Mouse (Mus musculus) myocyte (in vitro differentiated cells): Measurements from ENCODE around the gene Nup54. TPM values are rescaled to one million over a fixed set of nuclear protein-coding genes. Genes with fewer than 3 reads are reported as not detected.

Source experiments
- H3K27me3 ChIP-seq: one replicate; pipeline ENCODE4 v1.6.1; 2011; ENCODE audit not compliant: control insufficient read depth, insufficient read depth, insufficient read length
- H3K36me3 ChIP-seq: one replicate; pipeline ENCODE4 v1.6.1; 2011; ENCODE audit not compliant: control insufficient read depth, insufficient read depth
- H3K4me2 ChIP-seq: one replicate; pipeline ENCODE4 v1.6.1; 2011; ENCODE audit warnings: low read depth, control low read depth
- H3K4me3 ChIP-seq: one replicate; pipeline ENCODE4 v1.5.1; 2011; ENCODE audit warnings: mild to moderate bottlenecking, control low read depth, moderate library complexity
- H3K79me2 ChIP-seq: one replicate; pipeline ENCODE4 v1.6.1; 2011; ENCODE audit not compliant: control insufficient read depth, insufficient read depth
- H3ac ChIP-seq: one replicate; pipeline ENCODE4 v1.6.1; 2011; ENCODE audit not compliant: control insufficient read depth, insufficient read length
- CEBPB ChIP-seq: IDR thresholded peaks from 2 replicates; pipeline ENCODE4 v1.6.1; 2011; ENCODE audit warnings: mild to moderate bottlenecking, moderate library complexity; ENCODE audit not compliant: poor library complexity, insufficient read depth, severe bottlenecking
- E2F4 ChIP-seq: IDR thresholded peaks from one replicate; pipeline ENCODE4 v1.6.1; 2011; ENCODE audit warnings: mild to moderate bottlenecking, control low read depth, moderate library complexity; ENCODE audit not compliant: insufficient read depth
- MAX ChIP-seq: IDR thresholded peaks from one replicate; pipeline ENCODE4 v1.6.1; 2011; ENCODE audit warnings: low read depth, mild to moderate bottlenecking, control low read depth
- MYOD1 ChIP-seq, 3 experiments: IDR thresholded peaks; one replicate each; pipeline ENCODE4 v1.6.1; 2011; ENCODE audit warnings: control low read depth in 2 of 3, low read depth in 2 of 3, mild to moderate bottlenecking in 2 of 3, moderate library complexity in 1 of 3; ENCODE audit not compliant: insufficient read length in 2 of 3, control insufficient read depth in 1 of 3
- MYOG ChIP-seq, 3 experiments: IDR thresholded peaks; one replicate each; pipeline ENCODE4 v1.6.1; 2011; ENCODE audit warnings: control low read depth in 2 of 3, low read depth in 2 of 3, mild to moderate bottlenecking in 2 of 3; ENCODE audit not compliant: insufficient read length in 2 of 3, control insufficient read depth in 1 of 3, insufficient read depth in 1 of 3
- POLR2A ChIP-seq: IDR thresholded peaks from one replicate; pipeline ENCODE4 v1.6.1; 2011; ENCODE audit warnings: low read depth, mild to moderate bottlenecking, control low read depth, moderate library complexity; ENCODE audit not compliant: insufficient read length
- POLR2AphosphoS2 ChIP-seq: IDR thresholded peaks from one replicate; pipeline ENCODE4 v1.6.1; 2011; ENCODE audit warnings: low read depth, control low read depth; ENCODE audit not compliant: insufficient read length
- REST ChIP-seq: IDR thresholded peaks from one replicate; pipeline ENCODE4 v1.6.1; 2011; ENCODE audit warnings: mild to moderate bottlenecking, control low read depth, moderate library complexity; ENCODE audit not compliant: insufficient read depth, insufficient read length
- SRF ChIP-seq: IDR thresholded peaks from one replicate; pipeline ENCODE4 v1.6.1; 2011; ENCODE audit warnings: low read depth; ENCODE audit not compliant: control insufficient read depth, insufficient read length
- TCF12 ChIP-seq: IDR thresholded peaks from one replicate; pipeline ENCODE4 v1.6.1; 2011; ENCODE audit warnings: mild to moderate bottlenecking, control low read depth; ENCODE audit not compliant: poor library complexity, insufficient read depth, severe bottlenecking
- TCF3 ChIP-seq: IDR thresholded peaks from one replicate; pipeline ENCODE4 v1.6.1; 2011; ENCODE audit warnings: low read depth, control low read depth; ENCODE audit not compliant: insufficient read length
- USF1 ChIP-seq: IDR thresholded peaks from one replicate; pipeline ENCODE4 v1.6.1; 2011; ENCODE audit warnings: low read depth, mild to moderate bottlenecking, control low read depth, moderate library complexity
- polyA plus RNA-seq: library from polyadenylated mRNA; unstranded; fragments of >200 nt; fragmentation: generic; extraction: Trizol; gene quantifications from one replicate; pipeline ENCODE4 v1.2.1, GENCODE M21; 2012; ENCODE audit warnings: missing spikeins

The Nup54 gene
- polyA plus RNA-seq, 1 experiment = 11.0 TPM

- TF ChIP-seq MAX (no peak), TCF12 (no peak), TCF3 (no peak), E2F4 (no peak), POLR2AphosphoS2 (no peak)
- no peak overlapping the region for H3ac ChIP-seq
- no peak overlapping the region for H3K4me3 ChIP-seq
- no peak overlapping the region for H3K4me2 ChIP-seq
- H3K79me2 ChIP-seq = no peaks in the 10 kb centered on the region
- H3K27me3 ChIP-seq = no peaks in the 10 kb centered on the region
- H3K36me3 ChIP-seq = peaks cover 43% of the 10 kb centered on the region
Measured at GRCm38 (mm10) chr5:92457410-92457809, 22.4 kb upstream of the Nup54 start.

- Histone ChIP-seq H3K27me3 (no peaks in the 10 kb centered on the region), H3K4me3 (no peak overlapping the region), H3K79me2 (no peaks in the 10 kb centered on the region), H3K36me3 (peaks cover 41% of the 10 kb centered on the region), H3ac (no peak overlapping the region), H3K4me2 (no peak overlapping the region)
- TF ChIP-seq POLR2AphosphoS2 = no peak
- TF ChIP-seq MYOD1 (IDR thresholded peaks at IDR 0.05; ENCODE audit: control insufficient read depth in 1 of 3, insufficient read length in 2 of 3, low read depth in 2 of 3) = no peak
- no peak for TF ChIP-seq TCF3
- TF ChIP-seq POLR2A = no peak
- no peak for TF ChIP-seq TCF12
- TF ChIP-seq E2F4 = no peak
- TF ChIP-seq CEBPB = no peak
- no peak for TF ChIP-seq MAX
- TF ChIP-seq SRF = no peak
- no peak for TF ChIP-seq USF1
Measured at GRCm38 (mm10) chr5:92452876-92453275, 17.9 kb upstream of the Nup54 start.

- Histone ChIP-seq H3K4me3 (no peak overlapping the region), H3K27me3 (no peaks in the 10 kb centered on the region), H3K4me2 (no peak overlapping the region), H3K79me2 (no peaks in the 10 kb centered on the region), H3ac (no peak overlapping the region), H3K36me3 (peaks cover 33% of the 10 kb centered on the region)
- no peak for TF ChIP-seq TCF12
- TF ChIP-seq POLR2AphosphoS2 = no peak
- no peak for TF ChIP-seq REST
- no peak for TF ChIP-seq SRF
- no peak for TF ChIP-seq TCF3
- TF ChIP-seq POLR2A = no peak
Measured at GRCm38 (mm10) chr5:92446736-92447135, 11.7 kb upstream of the Nup54 start.

GRCm38 (mm10) chr5:92445016-92445415, 10.0 kb upstream of the Nup54 start:
- H3K36me3 ChIP-seq = peaks cover 33% of the 10 kb centered on the region
- no peak overlapping the region for H3ac ChIP-seq
- H3K4me2 ChIP-seq = no peak overlapping the region
- TF ChIP-seq MYOG (IDR thresholded peaks at IDR 0.05; ENCODE audit: control insufficient read depth in 1 of 3, insufficient read depth in 1 of 3, insufficient read length in 2 of 3, low read depth in 2 of 3) = no peak
- no peak for TF ChIP-seq REST
- H3K27me3 ChIP-seq = no peaks in the 10 kb centered on the region
- H3K4me3 ChIP-seq = no peak overlapping the region
- no peaks in the 10 kb centered on the region for H3K79me2 ChIP-seq

- TF ChIP-seq TCF12 (no peak), E2F4 (no peak), POLR2AphosphoS2 (no peak), REST (no peak), MYOD1 (IDR thresholded peaks at IDR 0.05; ENCODE audit: control insufficient read depth in 1 of 3, insufficient read length in 2 of 3, low read depth in 2 of 3) (no peak), MYOG (IDR thresholded peaks at IDR 0.05; ENCODE audit: control insufficient read depth in 1 of 3, insufficient read depth in 1 of 3, insufficient read length in 2 of 3, low read depth in 2 of 3) (no peak), TCF3 (no peak), USF1 (no peak), CEBPB (no peak), MAX (no peak), POLR2A (no peak)
- no peaks in the 10 kb centered on the region for H3K27me3 ChIP-seq
- no peak overlapping the region for H3ac ChIP-seq
- H3K4me3 ChIP-seq = no peak overlapping the region
- H3K4me2 ChIP-seq = no peak overlapping the region
- peaks cover 20% of the 10 kb centered on the region for H3K36me3 ChIP-seq
- no peaks in the 10 kb centered on the region for H3K79me2 ChIP-seq
Measured at GRCm38 (mm10) chr5:92442914-92443313, 7.9 kb upstream of the Nup54 start.

- Histone ChIP-seq H3K4me3 (no peak overlapping the region), H3K79me2 (no peaks in the 10 kb centered on the region), H3K36me3 (peaks cover 9% of the 10 kb centered on the region), H3K4me2 (no peak overlapping the region), H3K27me3 (no peaks in the 10 kb centered on the region), H3ac (no peak overlapping the region)
- no peak for TF ChIP-seq SRF
- TF ChIP-seq MYOG (IDR thresholded peaks at IDR 0.05; ENCODE audit: control insufficient read depth in 1 of 3, insufficient read depth in 1 of 3, insufficient read length in 2 of 3, low read depth in 2 of 3) = no peak
- no peak for TF ChIP-seq USF1
- no peak for TF ChIP-seq MAX
- no peak for TF ChIP-seq TCF12
- no peak for TF ChIP-seq E2F4
- no peak for TF ChIP-seq CEBPB
- no peak for TF ChIP-seq REST
- no peak for TF ChIP-seq TCF3
- no peak for TF ChIP-seq POLR2A
- TF ChIP-seq MYOD1 (IDR thresholded peaks at IDR 0.05; ENCODE audit: control insufficient read depth in 1 of 3, insufficient read length in 2 of 3, low read depth in 2 of 3) = no peak
- TF ChIP-seq POLR2AphosphoS2 = no peak
Measured at GRCm38 (mm10) chr5:92441494-92441893, 6.5 kb upstream of the Nup54 start.
